Mouse (Mus musculus): ENCODE measurements at regions not wholly inside any gene's neighbourhood (a gene's known extent, or its start where the extent isn't known, plus 50 kb on each side); places are given as distances from the start of the nearest gene placed in this dataset.

- no peak for TF ChIP-seq CTCF (IDR thresholded peaks at IDR 0.05)
- no peak for TF ChIP-seq POLR2A (IDR thresholded peaks at IDR 0.05; ENCODE audit: insufficient read depth, low read depth, low read length)
- TF ChIP-seq EP300 (IDR thresholded peaks at IDR 0.05; ENCODE audit: insufficient read depth, low read depth, low read length) = no peak
- no peaks in the 10 kb centered on the region for H3K4me1 ChIP-seq (ENCODE audit: control insufficient read depth, insufficient read depth, low read length)
Observed at GRCm38 (mm10) chr4:8357443-8357842, 118.6 kb upstream of the Car8 start.

DNA sequence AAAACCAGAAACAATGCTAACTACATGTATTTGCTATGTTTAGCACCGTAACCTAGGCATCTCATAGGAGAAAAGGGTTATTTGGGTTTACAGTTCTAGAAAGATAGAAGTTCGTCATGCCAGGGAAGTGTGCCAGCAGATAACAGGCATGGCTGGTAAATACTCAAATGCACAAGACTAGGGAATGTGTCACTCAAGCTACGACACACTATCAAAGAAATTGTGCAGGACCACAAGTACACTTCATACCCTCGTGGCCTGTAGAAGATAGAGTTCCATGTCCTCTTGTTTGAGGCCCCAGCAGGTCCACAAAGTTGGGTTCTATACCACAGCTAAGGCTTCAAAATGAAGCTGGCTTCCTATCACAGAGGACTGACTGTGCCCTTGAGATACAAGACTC lies 103.1 kb upstream of the Car8 start:
- 44% methylated on average over 4 of the region's 4 CpGs for WGBS
- DNase-seq = no peak
- intact Hi-C loops (cut with DNase I) = no loop called here

More at GRCm38 (mm10) chr4:8357443-8357842, 118.6 kb upstream of the Car8 start:
- H3K79me2 ChIP-seq (replicated peaks; ENCODE audit: control insufficient read depth, insufficient read depth, low read length) = no peaks in the 10 kb centered on the region
- no peak for DNase-seq
- WGBS = 80% methylated on average over 1 of the region's 1 CpGs
- no peak overlapping the region for H3K4me3 ChIP-seq
- H3K27ac ChIP-seq = no peak overlapping the region
- no peak overlapping the region for H3K9ac ChIP-seq (ENCODE audit: low read depth, low read length)
- no peaks in the 10 kb centered on the region for H3K27me3 ChIP-seq (ENCODE audit: control insufficient read depth, insufficient read depth, low read length)
- intact Hi-C loops (cut with DNase I) = no loop called here
- H3K36me3 ChIP-seq (ENCODE audit: control insufficient read depth, insufficient read depth, low read length) = no peaks in the 10 kb centered on the region

GRCm38 (mm10) chr4:8309241-8309987 lies 70.6 kb upstream of the Car8 start:
- 79% methylated on average over 10 of the region's 10 CpGs for WGBS
- intact Hi-C loops (cut with DNase I) = no loop called here
- H3K79me2 ChIP-seq (replicated peaks; ENCODE audit: control insufficient read depth, insufficient read depth, low read length) = no peaks in the 10 kb centered on the region
- no peaks in the 10 kb centered on the region for H3K36me3 ChIP-seq (ENCODE audit: control insufficient read depth, insufficient read depth, low read length)
- no peak overlapping the region for H3K9ac ChIP-seq (ENCODE audit: low read depth, low read length)
- DNase-seq = no peak
- no peaks in the 10 kb centered on the region for H3K4me1 ChIP-seq (ENCODE audit: control insufficient read depth, insufficient read depth, low read length)
- no peak overlapping the region for H3K27ac ChIP-seq
- no peak overlapping the region for H3K4me3 ChIP-seq
- no peak for TF ChIP-seq CTCF (IDR thresholded peaks at IDR 0.05)
- TF ChIP-seq POLR2A (IDR thresholded peaks at IDR 0.05; ENCODE audit: insufficient read depth, low read depth, low read length) = no peak
- H3K27me3 ChIP-seq (ENCODE audit: control insufficient read depth, insufficient read depth, low read length) = no peaks in the 10 kb centered on the region

More for the DNA sequence above, 103.1 kb upstream of the Car8 start:
- Histone ChIP-seq H3K4me3 (no peak overlapping the region), H3K79me2 (replicated peaks; ENCODE audit: control insufficient read depth, insufficient read depth, low read length) (no peaks in the 10 kb centered on the region), H3K4me1 (ENCODE audit: control insufficient read depth, insufficient read depth, low read length) (no peaks in the 10 kb centered on the region), H3K27me3 (ENCODE audit: control insufficient read depth, insufficient read depth, low read length) (no peaks in the 10 kb centered on the region), H3K9ac (ENCODE audit: low read depth, low read length) (no peak overlapping the region), H3K36me3 (ENCODE audit: control insufficient read depth, insufficient read depth, low read length) (no peaks in the 10 kb centered on the region), H3K27ac (no peak overlapping the region)
- TF ChIP-seq POLR2A (IDR thresholded peaks at IDR 0.05; ENCODE audit: insufficient read depth, low read depth, low read length) (no peak), EP300 (IDR thresholded peaks at IDR 0.05; ENCODE audit: insufficient read depth, low read depth, low read length) (no peak), CTCF (IDR thresholded peaks at IDR 0.05) (no peak)

- Histone ChIP-seq H3K79me2 (replicated peaks; ENCODE audit: control insufficient read depth, insufficient read depth, low read length) (no peaks in the 10 kb centered on the region), H3K27me3 (ENCODE audit: control insufficient read depth, insufficient read depth, low read length) (no peaks in the 10 kb centered on the region), H3K9ac (ENCODE audit: low read depth, low read length) (no peak overlapping the region), H3K27ac (no peak overlapping the region), H3K4me1 (ENCODE audit: control insufficient read depth, insufficient read depth, low read length) (no peaks in the 10 kb centered on the region), H3K4me3 (no peak overlapping the region), H3K36me3 (ENCODE audit: control insufficient read depth, insufficient read depth, low read length) (no peaks in the 10 kb centered on the region)
- no peak for DNase-seq
- intact Hi-C loops (cut with DNase I) = no loop called here
- TF ChIP-seq POLR2A (IDR thresholded peaks at IDR 0.05; ENCODE audit: insufficient read depth, low read depth, low read length) (no peak), EP300 (IDR thresholded peaks at IDR 0.05; ENCODE audit: insufficient read depth, low read depth, low read length) (no peak), CTCF (IDR thresholded peaks at IDR 0.05) (no peak)
- WGBS = 91% methylated on average over 1 of the region's 1 CpGs
Observed at GRCm38 (mm10) chr4:8292563-8292962, 53.7 kb upstream of the Car8 start.

DNA sequence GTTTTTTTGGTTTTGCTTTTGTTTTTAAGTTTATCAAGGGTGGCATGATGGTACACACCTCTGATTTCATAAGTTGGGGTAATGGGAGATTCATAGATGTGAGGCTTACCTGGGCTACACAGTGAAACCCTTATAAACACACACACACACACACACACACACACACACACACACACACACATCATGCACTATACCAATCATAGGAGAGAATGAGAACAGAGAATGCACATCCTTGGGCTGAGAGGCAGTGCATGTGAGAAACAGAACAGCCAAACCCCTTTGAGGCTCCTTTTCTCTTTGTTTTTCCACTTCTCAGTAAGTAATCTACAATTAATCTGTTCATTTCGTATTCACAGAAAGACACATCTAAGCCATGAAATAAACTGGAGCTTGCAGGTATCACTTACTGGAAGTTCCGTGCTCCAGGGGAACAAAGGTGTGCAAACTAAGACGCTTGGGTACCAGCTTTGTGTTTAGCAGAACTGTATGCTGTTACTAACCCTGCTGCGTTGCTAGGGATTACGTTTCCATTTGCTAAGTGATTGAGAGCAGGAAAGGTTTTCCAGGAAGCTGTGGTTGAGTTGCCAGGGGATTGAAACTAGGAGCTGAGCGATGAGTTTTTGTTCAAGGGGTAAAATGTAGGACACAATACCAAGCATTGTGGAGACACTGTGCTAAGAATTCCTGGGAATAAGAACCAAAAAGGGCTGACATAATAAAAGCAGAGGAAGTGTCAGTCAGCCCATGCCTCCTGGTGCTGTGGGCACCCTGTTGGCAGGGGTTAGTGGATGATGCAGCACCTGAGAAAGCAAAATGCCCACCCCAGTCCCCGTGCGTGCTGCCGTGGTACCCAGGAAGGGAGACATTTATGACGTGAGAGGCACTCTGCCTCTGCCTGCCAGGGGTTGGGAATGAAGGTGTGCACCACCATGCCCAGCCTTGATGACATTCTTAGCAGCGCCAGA lies 53.0 kb upstream of the Car8 start:
- Histone ChIP-seq H3K4me1 (ENCODE audit: control insufficient read depth, insufficient read depth, low read length) (no peaks in the 10 kb centered on the region), H3K27me3 (ENCODE audit: control insufficient read depth, insufficient read depth, low read length) (no peaks in the 10 kb centered on the region), H3K27ac (no peak overlapping the region), H3K36me3 (ENCODE audit: control insufficient read depth, insufficient read depth, low read length) (no peaks in the 10 kb centered on the region), H3K9ac (ENCODE audit: low read depth, low read length) (no peak overlapping the region), H3K79me2 (replicated peaks; ENCODE audit: control insufficient read depth, insufficient read depth, low read length) (no peaks in the 10 kb centered on the region), H3K4me3 (no peak overlapping the region)
- intact Hi-C loops (cut with DNase I) = no loop called here
- TF ChIP-seq EP300 (IDR thresholded peaks at IDR 0.05; ENCODE audit: insufficient read depth, low read depth, low read length) (no peak), CTCF (IDR thresholded peaks at IDR 0.05) (no peak), POLR2A (IDR thresholded peaks at IDR 0.05; ENCODE audit: insufficient read depth, low read depth, low read length) (no peak)
- WGBS = 69% methylated on average over 11 of the region's 11 CpGs
- no peak for DNase-seq

DNA sequence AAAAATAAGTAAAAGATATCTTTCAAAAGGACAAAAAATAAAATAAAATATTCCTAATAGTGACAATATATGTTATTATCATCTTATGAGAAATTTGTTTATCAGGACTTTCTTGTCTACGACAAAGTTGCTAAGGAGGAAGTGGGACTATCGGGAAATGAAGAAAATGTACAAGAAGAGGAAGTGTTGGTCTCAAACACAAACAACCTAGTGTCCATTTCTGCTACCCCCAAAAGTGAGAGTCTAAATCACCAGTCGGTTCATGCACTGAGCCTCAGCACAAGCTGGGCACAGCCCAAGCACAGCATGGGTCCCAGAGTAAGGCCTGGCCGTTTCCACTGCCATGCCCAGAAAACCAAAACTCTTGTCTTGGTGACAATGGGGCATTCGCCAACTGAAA lies 51.1 kb upstream of the Car8 start:
- no peak for DNase-seq
- intact Hi-C loops (cut with DNase I) = no loop called here
- no peak overlapping the region for H3K9ac ChIP-seq (ENCODE audit: low read depth, low read length)
- H3K79me2 ChIP-seq (replicated peaks; ENCODE audit: control insufficient read depth, insufficient read depth, low read length) = no peaks in the 10 kb centered on the region
- no peak for TF ChIP-seq POLR2A (IDR thresholded peaks at IDR 0.05; ENCODE audit: insufficient read depth, low read depth, low read length)
- no peak for TF ChIP-seq CTCF (IDR thresholded peaks at IDR 0.05)
- TF ChIP-seq EP300 (IDR thresholded peaks at IDR 0.05; ENCODE audit: insufficient read depth, low read depth, low read length) = no peak
- 63% methylated on average over 5 of the region's 5 CpGs for WGBS
- no peaks in the 10 kb centered on the region for H3K4me1 ChIP-seq (ENCODE audit: control insufficient read depth, insufficient read depth, low read length)
- H3K36me3 ChIP-seq (ENCODE audit: control insufficient read depth, insufficient read depth, low read length) = no peaks in the 10 kb centered on the region
- H3K27ac ChIP-seq = no peak overlapping the region
- H3K4me3 ChIP-seq = no peak overlapping the region
- no peaks in the 10 kb centered on the region for H3K27me3 ChIP-seq (ENCODE audit: control insufficient read depth, insufficient read depth, low read length)

Data from heart, adult 2 months (tissue).